Mouse (Mus musculus) ovary, postnatal 10 days (tissue): ENCODE results near the gene Olfr849.

Experiments used
- DNase-seq: peaks from one replicate; pipeline ENCODE4 v3.0.0; 2022; ENCODE audit warnings: low spot score

Gene Olfr849

GRCm38 (mm10) chr9:19439966-19440365 lies at the start of gene Olfr849:
Gene Olfr849, plus strand, starts transcription at chr9:19440266.
- DNase-seq: no peak

- DNase-seq: no peak
These were observed 38.1 kb downstream of the Olfr849 start, which contains the start of gene Olfr850 for GRCm38 (mm10) chr9:19478148-19478547. Gene Olfr850, minus strand, starts transcription at chr9:19478248.

- DNase-seq: no peak
These were observed 52.9 kb downstream of the Olfr849 start, which contains the start of gene Olfr851 for GRCm38 (mm10) chr9:19492995-19493394. Gene Olfr851, plus strand, starts transcription at chr9:19493295.
